Mouse (Mus musculus) olfactory bulb, adult 2 months (tissue): ENCODE measurements around the gene Ackr2.

Experiments
- CTCF ChIP-seq: fragments of 200-500 bp; IDR thresholded peaks from 2 replicates; pipeline ENCODE4 v1.5.1; 2012; ENCODE audit warnings: low read depth, mild to moderate bottlenecking, low read length, moderate library complexity; ENCODE audit not compliant: insufficient read depth
- POLR2A ChIP-seq: fragments of 200-500 bp; IDR thresholded peaks from 2 replicates; pipeline ENCODE4 v1.6.1; 2012; ENCODE audit warnings: mild to moderate bottlenecking, low read depth, low read length, moderate library complexity; ENCODE audit not compliant: insufficient read depth

GRCm38 (mm10) chr9:121854246-121854645, 43.9 kb upstream of the Ackr2 start:
- TF ChIP-seq CTCF (no peak), POLR2A (no peak)
